Mouse (Mus musculus): Measurements from ENCODE around the gene Slc17a7. TPM values are rescaled to one million over a fixed set of nuclear protein-coding genes. Genes with fewer than 3 reads are reported as not detected.

Gene Slc17a7
- total RNA-seq, 2 experiments from 2014 or later, result not detected

- no peak for ATAC-seq (replicated peaks; ENCODE audit: low FRiP score, low TSS enrichment, poor library complexity, severe bottlenecking)
Measured at GRCm38 (mm10) chr7:45221680-45222079, 57.9 kb downstream of the Slc17a7 start.

GRCm38 (mm10) chr7:45224826-45225225, 61.1 kb downstream of the Slc17a7 start:
- no peak for ATAC-seq (replicated peaks; ENCODE audit: low FRiP score, low TSS enrichment, poor library complexity, severe bottlenecking)

Other genes starting within 250 kb of the Slc17a7 start
Only the 30 nearest of the 34 such genes appear.
- gene Tsks, start 220.7 kb upstream of the Slc17a7 start, total RNA-seq (2014; fragmentation: Nextera tagmentation), result not detected in 2 replicates
- not detected in 2 replicates for gene Tsks, start 220.7 kb upstream of the Slc17a7 start, total RNA-seq (2017)
- gene Cpt1c, start 189.1 kb upstream of the Slc17a7 start, total RNA-seq (2014; fragmentation: Nextera tagmentation), result 4.1 and 11.5 TPM in 2 replicates
- 0.91 and 1.3 TPM in 2 replicates for gene Cpt1c, start 189.1 kb upstream of the Slc17a7 start, total RNA-seq (2017)
- gene Prmt1, start 177.4 kb upstream of the Slc17a7 start, total RNA-seq (2014; fragmentation: Nextera tagmentation), result 160 and 230 TPM in 2 replicates
- gene Prmt1, start 177.4 kb upstream of the Slc17a7 start, total RNA-seq (2017), result 132 and 171 TPM in 2 replicates
- gene Irf3, start 166.3 kb upstream of the Slc17a7 start, total RNA-seq (2014; fragmentation: Nextera tagmentation), result 80.4 and 150 TPM in 2 replicates
- gene Irf3, start 166.3 kb upstream of the Slc17a7 start, total RNA-seq (2017), result 84.3 and 104 TPM in 2 replicates
- gene Bcl2l12, start 165.2 kb upstream of the Slc17a7 start, total RNA-seq (2014; fragmentation: Nextera tagmentation), result 37.2 and 42.7 TPM in 2 replicates
- gene Bcl2l12, start 165.2 kb upstream of the Slc17a7 start, total RNA-seq (2017), result 15.5 and 25.6 TPM in 2 replicates
- gene Scaf1, start 147.6 kb upstream of the Slc17a7 start, total RNA-seq (2014; fragmentation: Nextera tagmentation), result 33.0 and 46.3 TPM in 2 replicates
- gene Scaf1, start 147.6 kb upstream of the Slc17a7 start, total RNA-seq (2017), result 7.2 and 10.2 TPM in 2 replicates
- gene Rras, start 146.0 kb upstream of the Slc17a7 start, total RNA-seq (2014; fragmentation: Nextera tagmentation), result 1.4 and 1.7 TPM in 2 replicates
- 1.3 and 1.6 TPM in 2 replicates for gene Rras, start 146.0 kb upstream of the Slc17a7 start, total RNA-seq (2017)
- gene Prr12, start 111.1 kb upstream of the Slc17a7 start, total RNA-seq (2014; fragmentation: Nextera tagmentation), result 26.6 and 28.7 TPM in 2 replicates
- 1.9 and 2.1 TPM in 2 replicates for gene Prr12, start 111.1 kb upstream of the Slc17a7 start, total RNA-seq (2017)
- gene Nosip, start 101.5 kb upstream of the Slc17a7 start, total RNA-seq (2014; fragmentation: Nextera tagmentation), result 27.8 and 55.1 TPM in 2 replicates
- gene Nosip, start 101.5 kb upstream of the Slc17a7 start, total RNA-seq (2017), result 40.9 and 48.3 TPM in 2 replicates
- 4.3 and 4.7 TPM in 2 replicates for gene Prrg2, start 101.3 kb upstream of the Slc17a7 start, total RNA-seq (2014; fragmentation: Nextera tagmentation)
- 3.5 and 6.2 TPM in 2 replicates for gene Prrg2, start 101.3 kb upstream of the Slc17a7 start, total RNA-seq (2017)
- 7.6 and 15.6 TPM in 2 replicates for gene Rcn3, start 71.7 kb upstream of the Slc17a7 start, total RNA-seq (2014; fragmentation: Nextera tagmentation)
- 16.7 and 23.0 TPM in 2 replicates for gene Rcn3, start 71.7 kb upstream of the Slc17a7 start, total RNA-seq (2017)
- gene Fcgrt, start 60.1 kb upstream of the Slc17a7 start, total RNA-seq (2014; fragmentation: Nextera tagmentation), result 0.82 TPM in 1 of 2 replicates, not detected in the other
- gene Fcgrt, start 60.1 kb upstream of the Slc17a7 start, total RNA-seq (2017), result 1.1 and 1.8 TPM in 2 replicates
- 3,773 and 4,118 TPM in 2 replicates for gene Rps11, start 39.5 kb upstream of the Slc17a7 start, total RNA-seq (2014; fragmentation: Nextera tagmentation)
- 1,409 and 1,705 TPM in 2 replicates for gene Rps11, start 39.5 kb upstream of the Slc17a7 start, total RNA-seq (2017)
- 4,705 and 4,844 TPM in 2 replicates for gene Rpl13a, start 35.2 kb upstream of the Slc17a7 start, total RNA-seq (2014; fragmentation: Nextera tagmentation)
- 4,178 and 4,889 TPM in 2 replicates for gene Rpl13a, start 35.2 kb upstream of the Slc17a7 start, total RNA-seq (2017)
- gene Gm45713, start 27.7 kb upstream of the Slc17a7 start, total RNA-seq (2014; fragmentation: Nextera tagmentation), result not detected in 2 replicates
- 0.61 TPM in 1 of 2 replicates, not detected in the other for gene Gm45713, start 27.7 kb upstream of the Slc17a7 start, total RNA-seq (2017)
- 35.8 and 48.2 TPM in 2 replicates for gene Flt3l, start 27.5 kb upstream of the Slc17a7 start, total RNA-seq (2014; fragmentation: Nextera tagmentation)
- 8.5 and 23.5 TPM in 2 replicates for gene Flt3l, start 27.5 kb upstream of the Slc17a7 start, total RNA-seq (2017)
- gene Pih1d1, start 9.6 kb upstream of the Slc17a7 start, total RNA-seq (2014; fragmentation: Nextera tagmentation), result 135 and 148 TPM in 2 replicates
- 39.0 and 61.3 TPM in 2 replicates for gene Pih1d1, start 9.6 kb upstream of the Slc17a7 start, total RNA-seq (2017)
- gene Aldh16a1, start 9.4 kb upstream of the Slc17a7 start, total RNA-seq (2014; fragmentation: Nextera tagmentation), result 69.0 and 84.8 TPM in 2 replicates
- 19.1 and 22.1 TPM in 2 replicates for gene Aldh16a1, start 9.4 kb upstream of the Slc17a7 start, total RNA-seq (2017)
- not detected in 2 replicates for gene Gfy, start 15.6 kb downstream of the Slc17a7 start, total RNA-seq (2014; fragmentation: Nextera tagmentation)
- gene Gfy, start 15.6 kb downstream of the Slc17a7 start, total RNA-seq (2017), result 1.9 TPM in 1 of 2 replicates, not detected in the other
- not detected in 2 replicates for gene Pth2, start 17.0 kb downstream of the Slc17a7 start, total RNA-seq (2014; fragmentation: Nextera tagmentation)
- not detected in 2 replicates for gene Pth2, start 17.0 kb downstream of the Slc17a7 start, total RNA-seq (2017)
- 0.89 and 2.0 TPM in 2 replicates for gene Ccdc155, start 40.9 kb downstream of the Slc17a7 start, total RNA-seq (2014; fragmentation: Nextera tagmentation)
- gene Ccdc155, start 40.9 kb downstream of the Slc17a7 start, total RNA-seq (2017), result 0.52 and 1.1 TPM in 2 replicates
- 32.2 and 40.5 TPM in 2 replicates for gene Dkkl1, start 48.2 kb downstream of the Slc17a7 start, total RNA-seq (2014; fragmentation: Nextera tagmentation)
- 16.4 and 32.1 TPM in 2 replicates for gene Dkkl1, start 48.2 kb downstream of the Slc17a7 start, total RNA-seq (2017)
- gene Tead2, start 51.8 kb downstream of the Slc17a7 start, total RNA-seq (2014; fragmentation: Nextera tagmentation), result not detected in 2 replicates
- not detected in 2 replicates for gene Tead2, start 51.8 kb downstream of the Slc17a7 start, total RNA-seq (2017)
- 83.5 and 91.4 TPM in 2 replicates for gene Cd37, start 75.2 kb downstream of the Slc17a7 start, total RNA-seq (2014; fragmentation: Nextera tagmentation)
- 27.2 and 28.4 TPM in 2 replicates for gene Cd37, start 75.2 kb downstream of the Slc17a7 start, total RNA-seq (2017)
- gene Slc6a16, start 77.1 kb downstream of the Slc17a7 start, total RNA-seq (2014; fragmentation: Nextera tagmentation), result not detected in 2 replicates
- not detected in 2 replicates for gene Slc6a16, start 77.1 kb downstream of the Slc17a7 start, total RNA-seq (2017)
- gene Slc6a21, start 113.6 kb downstream of the Slc17a7 start, total RNA-seq (2014; fragmentation: Nextera tagmentation), result not detected in 2 replicates
- not detected in 2 replicates for gene Slc6a21, start 113.6 kb downstream of the Slc17a7 start, total RNA-seq (2017)
- 0.22 and 0.54 TPM in 2 replicates for gene Trpm4, start 169.8 kb downstream of the Slc17a7 start, total RNA-seq (2014; fragmentation: Nextera tagmentation)
- gene Trpm4, start 169.8 kb downstream of the Slc17a7 start, total RNA-seq (2017), result 0.11 TPM in 1 of 2 replicates, not detected in the other
- not detected in 2 replicates for gene Hrc, start 171.3 kb downstream of the Slc17a7 start, total RNA-seq (2014; fragmentation: Nextera tagmentation)
- not detected in 2 replicates for gene Hrc, start 171.3 kb downstream of the Slc17a7 start, total RNA-seq (2017)
- gene Ppfia3, start 203.1 kb downstream of the Slc17a7 start, total RNA-seq (2014; fragmentation: Nextera tagmentation), result 0.42 TPM in 1 of 2 replicates, not detected in the other
- gene Ppfia3, start 203.1 kb downstream of the Slc17a7 start, total RNA-seq (2017), result 0.80 TPM in 1 of 2 replicates, not detected in the other
- 2.4 and 2.6 TPM in 2 replicates for gene Lin7b, start 206.6 kb downstream of the Slc17a7 start, total RNA-seq (2014; fragmentation: Nextera tagmentation)
- gene Lin7b, start 206.6 kb downstream of the Slc17a7 start, total RNA-seq (2017), result not detected in 2 replicates

Data from megakaryocyte-erythroid progenitor cell, adult 5-6 weeks (primary cell).